Mouse (Mus musculus) natural killer cell, adult 2 months (primary cell): ENCODE results near the gene Med13.
"Not testable (repeated sequence)": the region's sequence is repeated elsewhere in the genome, so short reads cannot be mapped to it uniquely, and the experiment has no call there.

Source experiments
- DNase-seq, 2 experiments: peaks; one replicate each; pipeline ENCODE4 v3.0.0; 2022; ENCODE audit warnings: low spot score in 2 of 2

Gene Med13

GRCm38 (mm10) chr11:86380521-86381238, 23.3 kb upstream of the Med13 start:
- no peak for DNase-seq

GRCm38 (mm10) chr11:86378981-86379380, 21.6 kb upstream of the Med13 start:
- DNase-seq = no peak

- no peak for DNase-seq
These were observed 20.4 kb upstream of the Med13 start for GRCm38 (mm10) chr11:86377841-86378240.

GRCm38 (mm10) chr11:86376707-86377106, 19.3 kb upstream of the Med13 start:
- no peak for DNase-seq

GRCm38 (mm10) chr11:86375086-86375485, 17.7 kb upstream of the Med13 start:
- DNase-seq = no peak

GRCm38 (mm10) chr11:86371266-86371665, 13.9 kb upstream of the Med13 start:
- DNase-seq = no peak

GRCm38 (mm10) chr11:86369860-86370259, 12.5 kb upstream of the Med13 start:
- DNase-seq = no peak

GRCm38 (mm10) chr11:86369003-86369402, 11.6 kb upstream of the Med13 start:
- DNase-seq = no peak

GRCm38 (mm10) chr11:86364709-86365452, 7.5 kb upstream of the Med13 start:
- no peak for DNase-seq

GRCm38 (mm10) chr11:86357984-86358528, 654 bp upstream of the Med13 start:
- peak; percentile 100 for DNase-seq

GRCm38 (mm10) chr11:86356007-86356853, 1.2 kb downstream of the Med13 start:
- DNase-seq = peak in 1 of 2 experiments; percentile 12

GRCm38 (mm10) chr11:86353586-86353985, 3.8 kb downstream of the Med13 start:
- DNase-seq = no peak

GRCm38 (mm10) chr11:86351766-86352315, 5.6 kb downstream of the Med13 start:
- DNase-seq = no peak

- DNase-seq = no peak
These were observed 6.7 kb downstream of the Med13 start for GRCm38 (mm10) chr11:86350636-86351138.

- no peak for DNase-seq
These were observed 8.1 kb downstream of the Med13 start for GRCm38 (mm10) chr11:86349325-86349724.

GRCm38 (mm10) chr11:86348872-86349271, 8.5 kb downstream of the Med13 start:
- DNase-seq = no peak

- no peak for DNase-seq
These were observed 9.8 kb downstream of the Med13 start for GRCm38 (mm10) chr11:86347387-86348122.

GRCm38 (mm10) chr11:86346525-86346924, 10.9 kb downstream of the Med13 start:
- no peak for DNase-seq

GRCm38 (mm10) chr11:86344940-86345339, 12.5 kb downstream of the Med13 start:
- DNase-seq = not testable (repeated sequence)

GRCm38 (mm10) chr11:86324251-86324650, 33.2 kb downstream of the Med13 start:
- no peak for DNase-seq

GRCm38 (mm10) chr11:86314992-86315391, 42.4 kb downstream of the Med13 start:
- not testable (repeated sequence) for DNase-seq
